Mouse (Mus musculus): ENCODE measurements at regions not wholly inside any gene's neighbourhood (a gene's known extent, or its start where the extent isn't known, plus 50 kb on each side); places are given as distances from the start of the nearest gene placed in this dataset.
A peak's percentile ranks its signal among the peaks of the same experiment; 100 is the strongest.

DNA sequence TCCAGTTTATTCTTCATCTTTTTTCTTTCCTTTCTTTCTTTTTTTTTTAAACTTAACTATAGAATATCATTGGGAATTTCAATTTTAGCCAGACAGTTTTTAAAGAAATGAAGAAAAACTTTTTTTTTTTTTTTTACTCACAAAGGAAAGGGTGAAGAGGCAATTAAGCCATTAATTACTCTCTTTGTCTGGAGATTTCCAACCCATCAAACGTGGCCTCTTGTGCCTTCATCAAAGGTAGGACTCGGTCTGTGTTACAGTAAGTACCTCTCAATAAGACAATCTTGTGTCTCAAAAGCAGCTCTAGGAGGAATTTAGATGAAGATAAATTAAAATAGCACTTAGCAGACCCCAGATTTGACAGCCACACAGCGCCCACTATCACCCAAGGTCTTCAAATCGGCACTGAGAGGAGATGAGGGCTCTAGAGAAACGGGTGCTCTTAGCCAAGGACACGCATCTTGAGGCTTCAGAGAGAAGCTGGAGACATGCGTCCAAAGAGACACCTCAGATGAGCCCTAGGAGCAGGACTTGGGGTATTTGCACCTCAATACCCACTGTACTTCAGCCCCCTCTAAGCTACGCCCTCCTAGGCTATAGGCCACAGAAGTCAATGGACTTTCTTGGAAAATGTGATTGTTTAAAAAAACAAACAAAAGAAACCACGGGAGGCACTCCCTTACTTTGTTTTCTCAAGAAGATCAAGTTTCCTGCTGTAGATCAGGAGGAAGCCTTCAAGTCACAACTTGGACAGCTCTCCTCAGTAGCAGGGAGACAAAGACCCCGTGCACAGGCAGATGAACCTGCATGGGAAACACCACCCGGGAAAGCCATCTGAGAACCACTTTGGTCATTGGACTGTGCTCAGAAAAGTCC lies 176.8 kb upstream of the Spred2 start:
- Histone ChIP-seq H3K9ac (replicated peaks) (no peak overlapping the region), H3K4me1 (no peaks in the 10 kb centered on the region), H3K36me3 (no peaks in the 10 kb centered on the region), H3K4me3 (replicated peaks) (no peak overlapping the region), H3K27me3 (replicated peaks) (no peaks in the 10 kb centered on the region), H3K27ac (replicated peaks) (no peak overlapping the region), H3K4me2 (no peak overlapping the region), H3K9me3 (replicated peaks) (no peaks in the 10 kb centered on the region)
- no peak for ATAC-seq (ENCODE audit: low FRiP score)
- WGBS: 59% methylated on average over 11 of the region's 11 CpGs

DNA sequence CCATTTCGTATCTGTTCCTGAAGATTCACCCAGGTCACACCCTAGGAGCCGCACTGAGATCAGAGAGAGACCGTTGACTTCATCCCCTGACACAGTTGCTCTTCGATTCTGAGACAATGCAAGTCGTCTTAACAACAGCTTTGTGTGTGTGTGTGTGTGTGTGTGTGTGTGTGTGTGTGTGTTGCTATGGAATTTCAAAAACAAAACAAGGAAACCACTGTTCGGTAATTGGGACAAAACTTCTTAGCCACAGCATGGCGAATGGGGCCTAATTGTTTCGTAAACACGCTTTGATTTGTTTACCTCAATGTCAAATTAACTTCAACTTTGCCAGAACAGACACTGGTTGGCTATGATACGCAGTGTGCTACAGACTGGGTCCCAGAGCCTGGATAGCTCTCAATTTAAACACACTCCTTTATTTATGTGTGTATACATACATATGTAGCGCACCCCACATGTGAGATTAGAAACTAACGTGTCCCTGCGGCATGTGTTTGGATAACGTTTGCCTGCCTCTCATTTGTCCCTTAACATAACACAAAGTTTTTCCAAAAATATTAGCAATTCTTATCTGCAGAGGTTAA lies 176.1 kb upstream of the Spred2 start:
- 73% methylated on average over 14 of the region's 14 CpGs for WGBS
- Histone ChIP-seq H3K9me3 (replicated peaks) (no peaks in the 10 kb centered on the region), H3K27me3 (replicated peaks) (no peaks in the 10 kb centered on the region), H3K27ac (replicated peaks) (no peak overlapping the region), H3K36me3 (no peaks in the 10 kb centered on the region), H3K4me2 (no peak overlapping the region), H3K4me3 (replicated peaks) (no peak overlapping the region), H3K9ac (replicated peaks) (no peak overlapping the region), H3K4me1 (no peaks in the 10 kb centered on the region)
- no peak for ATAC-seq (ENCODE audit: low FRiP score)

DNA sequence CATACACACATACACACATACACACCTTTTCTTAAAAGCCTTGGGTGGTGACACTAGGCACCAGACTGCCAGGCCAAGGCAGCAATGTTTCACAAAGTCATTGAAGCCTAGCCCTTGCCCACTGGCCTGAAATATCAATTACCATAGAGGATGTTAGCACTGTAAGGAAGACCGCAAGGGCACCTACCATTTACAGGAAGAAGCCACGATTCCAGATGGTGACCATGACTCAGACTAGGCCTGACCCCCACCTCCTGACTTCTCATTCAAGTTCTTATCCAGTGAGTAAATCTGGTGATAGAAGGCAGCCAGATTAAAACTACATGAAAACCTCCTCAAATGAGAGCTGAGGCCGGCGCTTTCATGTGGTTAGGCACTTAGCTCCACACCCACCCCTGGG lies 165.3 kb upstream of the Spred2 start:
- 76% methylated on average over 4 of the region's 4 CpGs for WGBS
- no peaks in the 10 kb centered on the region for H3K9me3 ChIP-seq (replicated peaks)

DNA sequence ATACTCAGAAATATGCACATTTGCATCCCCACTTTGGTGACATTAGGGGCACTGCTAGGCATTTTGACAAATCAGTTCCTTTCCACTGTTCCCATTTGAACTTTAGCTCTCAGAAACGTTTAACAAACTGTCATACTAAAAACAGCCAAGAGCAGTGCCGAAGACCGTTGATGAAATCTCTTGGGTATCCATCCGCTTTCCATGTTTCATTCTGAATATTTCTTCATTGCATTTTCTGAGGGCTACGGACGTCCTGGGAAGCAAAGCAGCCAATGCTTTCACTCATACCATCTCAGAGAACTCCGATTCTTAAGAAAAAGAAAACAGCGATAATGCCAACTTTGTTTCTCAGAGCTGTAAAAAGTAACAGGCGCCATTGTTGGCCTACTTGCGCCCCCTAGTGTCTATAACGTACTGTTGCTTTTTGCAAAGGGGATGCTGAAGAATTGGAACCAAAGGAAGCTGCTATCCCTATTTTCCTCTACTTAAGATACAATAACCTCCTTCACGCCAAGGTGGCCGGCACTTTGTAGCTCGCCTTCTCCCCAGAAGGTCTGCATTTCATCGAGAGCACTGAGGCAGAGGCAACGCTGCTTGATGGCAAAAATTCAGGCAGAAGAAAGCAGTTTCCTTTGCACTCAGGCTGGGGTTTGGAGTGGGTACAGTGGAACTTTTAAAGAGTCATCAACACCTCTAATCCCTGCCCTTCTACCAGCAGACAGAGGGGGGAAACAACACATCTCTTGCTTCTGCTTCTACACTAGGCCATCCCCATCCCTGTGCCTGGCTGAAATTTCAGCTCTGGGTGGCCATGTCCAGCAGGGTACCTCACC lies 163.1 kb upstream of the Spred2 start:
- Histone ChIP-seq H3K27me3 (replicated peaks) (no peaks in the 10 kb centered on the region), H3K4me3 (replicated peaks) (peak overlapping the region; percentile 29), H3K27ac (replicated peaks) (peak overlapping the region; percentile 62), H3K9ac (replicated peaks) (no peak overlapping the region), H3K4me2 (peak overlapping the region; percentile 54), H3K9me3 (replicated peaks) (no peaks in the 10 kb centered on the region), H3K4me1 (peaks cover 38% of the 10 kb centered on the region), H3K36me3 (no peaks in the 10 kb centered on the region)
- peak; percentile 36; the same call in 1 of the 2 replicates for ATAC-seq (ENCODE audit: low FRiP score)
- 10% methylated on average over 16 of the region's 16 CpGs for WGBS

More for the DNA sequence above, 165.3 kb upstream of the Spred2 start:
- H3K27ac ChIP-seq (replicated peaks): no peak overlapping the region
- H3K4me3 ChIP-seq (replicated peaks): no peak overlapping the region
- H3K4me1 ChIP-seq: peaks cover 28% of the 10 kb centered on the region
- H3K4me2 ChIP-seq: no peak overlapping the region
- no peaks in the 10 kb centered on the region for H3K27me3 ChIP-seq (replicated peaks)
- ATAC-seq (ENCODE audit: low FRiP score): no peak
- H3K9ac ChIP-seq (replicated peaks): no peak overlapping the region
- H3K36me3 ChIP-seq: no peaks in the 10 kb centered on the region

DNA sequence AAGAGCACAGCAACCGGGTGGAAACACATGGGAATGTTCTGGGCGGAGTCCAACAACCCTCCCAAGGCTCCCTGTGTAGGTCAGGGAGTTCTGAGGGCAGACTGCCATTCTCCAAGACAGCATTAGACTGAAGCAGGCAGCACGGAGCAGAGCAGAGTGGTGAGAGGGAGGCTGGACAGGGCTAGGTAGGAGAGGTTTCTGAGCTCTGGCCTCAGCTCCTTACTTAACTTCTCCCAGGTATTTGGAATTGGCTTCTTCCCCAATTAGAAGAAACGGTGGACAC lies 162.5 kb upstream of the Spred2 start:
- Histone ChIP-seq H3K9me3 (replicated peaks) (no peaks in the 10 kb centered on the region), H3K36me3 (no peaks in the 10 kb centered on the region), H3K9ac (replicated peaks) (no peak overlapping the region), H3K4me2 (peak overlapping the region; percentile 54; the same call in 1 of the 2 replicates), H3K4me3 (replicated peaks) (no peak overlapping the region), H3K27me3 (replicated peaks) (no peaks in the 10 kb centered on the region), H3K27ac (replicated peaks) (peak overlapping the region; percentile 62; the same call in 1 of the 2 replicates), H3K4me1 (peaks cover 38% of the 10 kb centered on the region)
- 34% methylated on average over 4 of the region's 4 CpGs for WGBS
- ATAC-seq (ENCODE audit: low FRiP score): peak; percentile 58; the same call in 1 of the 2 replicates

DNA sequence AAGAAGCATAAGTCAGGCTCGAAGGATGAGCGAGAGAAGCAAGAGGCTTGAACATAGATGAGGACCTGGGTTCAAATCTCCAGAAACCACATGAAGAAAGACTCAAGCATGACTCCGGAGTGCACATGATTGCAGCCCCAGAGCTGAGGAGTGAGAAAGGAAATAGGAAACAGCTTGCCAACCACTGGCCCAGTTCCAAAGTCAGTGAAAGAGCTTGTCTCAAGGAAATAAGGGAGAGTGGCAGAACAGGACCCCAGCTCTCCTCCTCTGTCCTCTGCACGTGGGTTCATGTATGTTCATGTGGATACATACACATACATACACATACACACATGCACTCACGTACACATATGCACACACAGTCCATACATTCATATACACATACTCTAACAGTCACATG lies 156.9 kb upstream of the Spred2 start:
- Histone ChIP-seq H3K27me3 (replicated peaks) (no peaks in the 10 kb centered on the region), H3K4me1 (peaks cover 12% of the 10 kb centered on the region)

DNA sequence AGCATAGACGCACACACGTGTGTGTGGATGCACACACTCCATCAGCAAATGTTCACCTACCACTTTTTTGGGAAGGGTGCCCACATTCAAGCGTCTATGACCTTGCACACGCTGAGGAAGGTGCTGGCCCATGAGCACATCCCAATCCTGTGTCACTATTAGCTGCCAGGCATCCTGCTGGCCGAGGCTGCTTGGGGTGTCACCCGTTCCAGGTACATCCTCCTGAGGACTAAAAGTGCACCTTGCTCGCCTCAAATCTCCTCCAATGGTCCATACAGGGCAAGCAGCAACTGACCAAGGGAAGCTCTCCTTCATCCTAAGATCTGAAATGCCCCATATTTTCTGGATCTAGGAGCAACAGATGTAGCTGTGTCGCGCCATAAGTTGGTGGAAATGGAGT lies 156.3 kb upstream of the Spred2 start:
- Histone ChIP-seq H3K36me3 (no peaks in the 10 kb centered on the region), H3K9ac (replicated peaks) (no peak overlapping the region), H3K27ac (replicated peaks) (no peak overlapping the region), H3K4me2 (no peak overlapping the region), H3K4me3 (replicated peaks) (no peak overlapping the region), H3K27me3 (replicated peaks) (no peaks in the 10 kb centered on the region), H3K9me3 (replicated peaks) (no peaks in the 10 kb centered on the region), H3K4me1 (peaks cover 12% of the 10 kb centered on the region)
- 95% methylated on average over 9 of the region's 9 CpGs for WGBS
- no peak for ATAC-seq (ENCODE audit: low FRiP score)

More for the DNA sequence above, 156.9 kb upstream of the Spred2 start:
- WGBS: 89% methylated on average over 5 of the region's 5 CpGs
- Histone ChIP-seq H3K36me3 (no peaks in the 10 kb centered on the region), H3K9me3 (replicated peaks) (no peaks in the 10 kb centered on the region), H3K9ac (replicated peaks) (no peak overlapping the region), H3K4me2 (no peak overlapping the region), H3K4me3 (replicated peaks) (no peak overlapping the region), H3K27ac (replicated peaks) (no peak overlapping the region)
- ATAC-seq (ENCODE audit: low FRiP score): no peak

DNA sequence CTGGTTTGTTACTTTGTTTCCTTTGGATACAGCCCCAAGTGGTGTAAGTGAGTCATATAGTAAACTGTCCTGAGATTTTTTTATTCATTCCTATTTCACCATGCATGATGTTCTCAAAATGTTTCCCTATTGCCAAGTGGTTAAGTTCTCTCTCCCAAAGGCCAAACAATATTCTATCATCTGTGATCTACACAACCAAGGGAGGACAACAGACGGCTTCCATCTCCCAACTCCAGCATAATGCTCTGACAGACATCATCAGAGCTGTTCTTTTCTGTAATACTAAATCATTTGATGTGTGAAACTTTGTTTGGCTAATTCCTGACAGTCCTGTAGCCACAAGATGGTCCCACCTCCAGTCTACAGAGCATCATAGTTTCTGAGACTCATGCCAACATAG lies 155.2 kb upstream of the Spred2 start:
- 90% methylated on average over 1 of the region's 1 CpGs for WGBS
- ATAC-seq (ENCODE audit: low FRiP score): no peak
- Histone ChIP-seq H3K9ac (replicated peaks) (no peak overlapping the region), H3K9me3 (replicated peaks) (no peaks in the 10 kb centered on the region), H3K4me2 (no peak overlapping the region), H3K4me1 (peaks cover 10% of the 10 kb centered on the region), H3K27me3 (replicated peaks) (no peaks in the 10 kb centered on the region), H3K36me3 (no peaks in the 10 kb centered on the region), H3K27ac (replicated peaks) (no peak overlapping the region), H3K4me3 (replicated peaks) (no peak overlapping the region)

DNA sequence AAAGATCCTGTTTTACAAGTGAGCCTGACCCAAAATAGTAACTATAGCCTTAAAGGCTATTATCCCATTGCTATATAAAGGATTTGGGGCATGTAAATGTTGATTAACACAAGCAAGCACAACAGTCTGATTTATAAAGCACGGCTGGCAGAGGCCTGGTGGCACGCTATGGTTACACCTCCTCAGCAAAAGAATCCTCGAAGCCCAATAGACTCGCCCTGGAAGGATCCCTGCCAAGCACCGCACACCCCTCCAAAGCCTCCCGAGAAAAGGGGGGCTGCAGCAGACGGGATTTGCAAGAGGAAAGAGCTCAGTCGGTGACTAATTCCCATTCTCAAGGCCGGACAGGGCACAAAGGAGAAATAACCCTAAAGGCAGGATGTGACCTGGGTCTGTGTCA lies 150.2 kb upstream of the Spred2 start:
- peak; percentile 81; the same call in 1 of the 2 replicates for ATAC-seq (ENCODE audit: low FRiP score)
- no peaks in the 10 kb centered on the region for H3K27me3 ChIP-seq (replicated peaks)
- H3K9me3 ChIP-seq (replicated peaks): no peaks in the 10 kb centered on the region
- no peak overlapping the region for H3K4me3 ChIP-seq (replicated peaks)
- no peaks in the 10 kb centered on the region for H3K36me3 ChIP-seq
- WGBS: 15% methylated on average over 9 of the region's 9 CpGs
- no peak overlapping the region for H3K27ac ChIP-seq (replicated peaks)
- H3K9ac ChIP-seq (replicated peaks): no peak overlapping the region
- H3K4me1 ChIP-seq: 0 out of 2 replicates have a peak, but pooled peaks cover 4% of the 10 kb centered on the region
- no peak overlapping the region for H3K4me2 ChIP-seq

DNA sequence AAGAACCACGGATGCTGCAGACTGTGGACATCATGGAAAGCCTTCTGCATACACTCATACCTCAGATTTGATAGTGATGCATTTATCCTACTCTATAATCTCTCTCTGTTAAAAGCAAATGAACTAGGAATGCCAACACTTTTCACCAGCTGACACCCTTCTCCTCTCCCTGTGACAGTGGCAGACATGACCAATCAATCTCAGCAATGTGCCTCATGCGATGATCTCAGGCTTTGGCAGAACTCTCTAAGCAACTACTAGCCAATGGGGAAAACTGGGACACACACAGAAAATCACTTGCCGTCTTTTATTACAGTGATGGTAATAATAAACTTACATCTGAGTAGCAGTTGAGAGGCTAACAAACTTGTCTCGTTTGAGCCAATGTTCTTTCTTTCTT lies 148.4 kb upstream of the Spred2 start:
- H3K9ac ChIP-seq (replicated peaks): no peak overlapping the region
- ATAC-seq (ENCODE audit: low FRiP score): no peak
- no peak overlapping the region for H3K4me3 ChIP-seq (replicated peaks)
- no peaks in the 10 kb centered on the region for H3K27me3 ChIP-seq (replicated peaks)
- H3K27ac ChIP-seq (replicated peaks): no peak overlapping the region
- H3K9me3 ChIP-seq (replicated peaks): no peaks in the 10 kb centered on the region
- WGBS: 93% methylated on average over 4 of the region's 4 CpGs
- H3K4me1 ChIP-seq: 0 out of 2 replicates have a peak, but pooled peaks cover 4% of the 10 kb centered on the region
- no peaks in the 10 kb centered on the region for H3K36me3 ChIP-seq
- no peak overlapping the region for H3K4me2 ChIP-seq

DNA sequence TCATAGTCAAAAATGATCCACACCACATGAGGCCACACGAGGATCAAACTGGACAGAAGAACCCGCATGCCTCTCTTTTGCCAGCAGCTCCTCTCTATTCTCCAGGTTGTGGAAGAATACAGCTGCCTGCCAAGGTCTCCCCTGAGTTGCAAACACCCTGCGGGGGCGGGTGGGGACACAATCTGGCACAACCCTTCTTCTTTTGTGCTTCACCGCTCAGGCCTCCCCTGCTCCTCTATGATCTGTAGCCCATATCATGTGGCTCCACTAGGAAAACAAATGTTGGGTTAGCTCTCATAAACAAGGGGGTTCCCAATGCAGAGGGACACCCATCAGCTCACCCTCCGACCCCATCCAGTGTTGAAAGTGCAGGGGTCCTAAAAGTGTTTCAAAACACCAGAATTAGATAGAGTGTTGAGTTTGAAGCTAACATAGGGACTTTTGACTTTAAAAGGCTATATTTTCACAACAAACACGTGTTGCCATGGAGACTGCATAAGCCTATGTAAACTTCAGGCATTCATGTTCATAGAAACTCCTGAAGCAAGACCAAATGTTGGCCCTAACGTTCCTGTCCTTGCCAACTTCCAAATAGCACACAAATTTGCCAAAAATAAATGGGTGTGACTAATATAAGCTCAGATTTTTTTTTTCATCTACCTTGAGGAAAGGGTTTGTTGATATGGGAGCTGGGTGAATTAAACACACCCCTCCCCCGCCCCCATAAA lies 147.5 kb upstream of the Spred2 start:
- H3K9me3 ChIP-seq (replicated peaks): no peaks in the 10 kb centered on the region
- H3K4me1 ChIP-seq: 0 out of 2 replicates have a peak, but pooled peaks cover 4% of the 10 kb centered on the region
- H3K9ac ChIP-seq (replicated peaks): no peak overlapping the region
- no peak overlapping the region for H3K4me3 ChIP-seq (replicated peaks)
- no peak overlapping the region for H3K4me2 ChIP-seq
- H3K36me3 ChIP-seq: no peaks in the 10 kb centered on the region
- H3K27me3 ChIP-seq (replicated peaks): no peaks in the 10 kb centered on the region
- ATAC-seq (ENCODE audit: low FRiP score): no peak
- H3K27ac ChIP-seq (replicated peaks): no peak overlapping the region
- WGBS: 81% methylated on average over 9 of the region's 9 CpGs

Data from neural tube, embryonic 15.5 days (tissue).